Mouse (Mus musculus) forebrain, embryonic 10.5 days (tissue): ENCODE measurements around the gene Ntsr2. TPM values are rescaled to one million over a fixed set of nuclear protein-coding genes. Genes with fewer than 3 reads are reported as not detected.

Experiments
- polyA plus RNA-seq: library from polyadenylated mRNA; unstranded; fragments of >200 nt; fragmentation: Nextera tagmentation; extraction: Ambion mirVana; gene quantifications from 2 replicates; pipeline ENCODE4 v1.2.1, GENCODE M21; 2016

The Ntsr2 gene
- polyA plus RNA-seq, 1 experiment from 2014 or later: not detected

Other genes starting within 250 kb of the Ntsr2 start
- 3.5 and 4.4 TPM in 2 replicates for gene Lpin1, start 42.4 kb upstream of the Ntsr2 start, polyA plus RNA-seq
- 12.9 and 14.6 TPM in 2 replicates for gene Greb1, start 147.5 kb downstream of the Ntsr2 start, polyA plus RNA-seq
- 63.0 and 67.6 TPM in 2 replicates for gene E2f6, start 157.6 kb downstream of the Ntsr2 start, polyA plus RNA-seq
- 10.5 and 11.5 TPM in 2 replicates for gene Rock2, start 241.5 kb downstream of the Ntsr2 start, polyA plus RNA-seq